Mouse (Mus musculus) thymus, adult 2 months (tissue): ENCODE measurements at regions not wholly inside any gene's neighbourhood (a gene's known extent, or its start where the extent isn't known, plus 50 kb on each side); places are given as distances from the start of the nearest gene placed in this dataset.

Experiments
- CTCF ChIP-seq: fragments of 200-500 bp; IDR thresholded peaks from 2 replicates; pipeline ENCODE4 v1.5.1; 2012; ENCODE audit warnings: mild to moderate bottlenecking, control low read depth, low read length, moderate library complexity, borderline replicate concordance; ENCODE audit not compliant: control insufficient read depth, poor library complexity, insufficient read depth; ENCODE audit errors: extremely low read depth
- POLR2A ChIP-seq: fragments of 200-500 bp; IDR thresholded peaks from 2 replicates; pipeline ENCODE4 v1.6.1; 2012; ENCODE audit warnings: mild to moderate bottlenecking, low read length, control low read depth, moderate library complexity; ENCODE audit not compliant: control insufficient read depth, poor library complexity, insufficient read depth; ENCODE audit errors: extremely low read depth

DNA sequence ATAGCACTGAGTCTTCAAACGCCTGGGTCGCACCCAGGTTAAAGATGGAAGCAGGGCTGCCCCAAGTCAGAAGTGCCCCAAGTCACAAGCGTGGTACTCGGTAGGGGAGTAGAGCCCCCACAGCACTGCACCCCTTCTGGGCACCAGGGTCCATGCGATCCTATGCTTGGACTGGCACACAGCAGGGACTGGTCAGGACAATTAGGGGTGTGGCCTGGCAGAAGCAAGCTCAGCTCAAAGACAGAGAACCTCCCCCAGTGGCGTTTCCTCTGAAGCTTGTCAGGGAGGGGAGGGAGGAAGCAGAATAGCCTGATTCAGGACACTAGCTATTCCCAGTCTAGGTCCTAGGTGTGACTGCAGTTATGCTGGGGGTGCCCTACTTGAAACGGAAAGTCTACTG is 151.3 kb upstream of the Pgrmc2 start:
- TF ChIP-seq CTCF, result no peak
- no peak for TF ChIP-seq POLR2A
